Mouse (Mus musculus) embryo, embryonic 11 days (tissue): ENCODE measurements at regions not wholly inside any gene's neighbourhood (a gene's known extent, or its start where the extent isn't known, plus 50 kb on each side); places are given as distances from the start of the nearest gene placed in this dataset.

Source experiments
- DNase-seq: peaks from one replicate; pipeline ENCODE4 v3.0.0-alpha.2; 2015

DNA sequence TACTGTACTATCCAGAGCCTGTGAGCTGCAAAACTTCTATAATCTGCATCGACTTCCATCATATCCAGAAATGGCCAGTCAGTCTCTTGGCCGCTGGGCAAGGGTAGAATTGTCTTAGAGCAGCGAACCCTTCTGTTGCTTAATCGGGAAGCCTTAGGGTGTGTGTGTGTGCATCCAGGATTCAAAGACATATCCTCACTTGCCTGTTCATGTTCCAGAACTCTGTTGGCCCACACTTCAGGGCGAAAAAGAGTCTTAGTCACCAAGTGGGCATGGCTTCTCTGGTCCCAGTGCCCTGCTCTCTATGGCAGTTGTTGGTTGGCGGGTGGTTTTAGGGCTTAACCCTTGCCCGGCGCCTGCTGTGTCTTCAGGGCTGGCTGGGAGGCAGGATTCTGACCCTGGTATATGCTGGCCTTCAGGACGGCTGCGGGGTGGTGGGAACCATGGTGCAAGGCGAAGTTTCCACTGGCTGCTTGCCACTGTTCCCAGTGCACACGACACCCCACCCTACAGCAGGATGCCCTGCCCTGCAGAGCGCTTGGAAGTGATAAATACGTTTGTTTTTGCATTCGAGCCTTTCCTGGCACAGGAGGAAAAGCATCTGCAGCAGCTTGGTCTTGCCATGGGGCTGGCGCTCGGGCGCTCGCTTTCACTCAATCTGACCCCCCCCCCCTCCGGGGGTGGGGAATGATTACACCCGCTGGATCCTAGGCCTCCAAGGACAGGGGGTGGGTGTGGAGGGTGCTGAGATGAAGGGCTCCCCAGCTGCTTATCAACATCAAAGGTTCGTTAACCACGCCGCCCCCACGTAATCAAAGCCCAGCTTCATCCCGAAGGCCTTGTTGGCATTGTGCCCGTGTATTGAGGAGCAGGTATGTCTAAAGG, 54.9 kb upstream of the Itga6 start:
- DNase-seq, result no peak

DNA sequence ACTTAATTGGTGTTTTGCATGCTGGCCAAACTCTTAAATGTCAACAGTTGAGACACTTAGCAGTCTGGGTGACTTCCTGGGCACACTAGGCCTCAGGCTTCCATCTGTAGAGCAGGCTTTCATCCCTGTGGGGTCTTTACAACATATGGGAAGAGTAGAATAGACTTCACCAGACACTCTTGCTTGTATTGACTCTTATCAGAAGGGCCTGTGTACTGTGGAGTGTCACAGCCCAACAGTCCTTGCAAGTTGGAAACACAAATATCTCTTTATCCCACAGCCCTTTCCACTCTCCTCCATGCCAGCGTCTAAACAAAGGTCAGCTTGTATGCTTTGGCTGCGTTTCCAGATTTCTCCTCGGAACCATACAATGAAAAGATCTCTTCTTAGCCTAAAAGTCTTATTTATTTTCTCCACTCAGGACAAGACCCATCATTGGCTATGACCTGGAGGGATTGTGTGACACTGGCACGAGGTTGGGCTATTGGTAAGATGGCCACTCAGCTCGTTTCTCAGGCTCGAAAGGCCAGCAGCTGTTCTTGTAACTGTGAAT, 50.6 kb upstream of the Itga6 start:
- no peak for DNase-seq
